Mouse (Mus musculus) large intestine, adult 2 months (tissue): ENCODE measurements around the gene Srl. TPM values are rescaled to one million over a fixed set of nuclear protein-coding genes. Genes with fewer than 3 reads are reported as not detected.

Experiments used
- DNase-seq: peaks from one replicate; pipeline ENCODE4 v3.0.0-alpha.2; 2012; ENCODE audit warnings: low read depth, low spot score
- WGBS: fragments of 180-500 bp; shearing (Covaris S2); methylation state at CpG from one replicate; pipeline ENCODE4 v1.1.7; 2018; 5-methylcytosine and 5-hydroxymethylcytosine counted together
- polyA plus RNA-seq: library from polyadenylated mRNA; depleted of rRNA; stranded (reverse); fragments of >200 nt; gene quantifications from 2 replicates; pipeline ENCODE4 v1.2.3, GENCODE M21; 2012; rRNA removed

The Srl gene
- polyA plus RNA-seq, 1 experiment, result 3.3 TPM

DNA sequence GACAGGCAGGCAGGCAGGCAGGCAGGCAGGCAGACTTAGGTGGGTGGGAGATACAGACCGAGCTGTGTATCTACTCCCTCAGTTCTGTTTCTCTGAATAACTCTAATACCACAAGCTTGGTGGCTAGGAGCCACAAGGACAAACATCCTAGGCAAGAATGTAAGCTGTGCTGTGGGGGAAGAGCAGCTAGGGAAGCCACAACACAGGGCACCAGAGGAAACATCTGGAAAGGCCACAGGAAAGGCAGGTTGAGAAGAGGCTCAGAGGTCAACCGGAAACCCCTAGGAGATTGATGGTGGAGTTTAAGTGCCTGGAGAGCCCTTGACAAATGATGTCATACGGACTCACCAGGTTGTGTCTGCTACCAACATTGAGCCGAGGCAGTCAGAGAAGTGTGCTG lies 104.9 kb downstream of the Srl start:
- WGBS, result 71% methylated on average over 4 of the region's 4 CpGs
- DNase-seq, result no peak

GRCm38 (mm10) chr16:4435371-4435770 lies 106.2 kb downstream of the Srl start:
- DNase-seq, result no peak
- 96% methylated on average over 2 of the region's 2 CpGs for WGBS

- no peak for DNase-seq
- 77% methylated on average over 4 of the region's 4 CpGs for WGBS
These were observed 109.8 kb downstream of the Srl start for GRCm38 (mm10) chr16:4431841-4432240.

DNA sequence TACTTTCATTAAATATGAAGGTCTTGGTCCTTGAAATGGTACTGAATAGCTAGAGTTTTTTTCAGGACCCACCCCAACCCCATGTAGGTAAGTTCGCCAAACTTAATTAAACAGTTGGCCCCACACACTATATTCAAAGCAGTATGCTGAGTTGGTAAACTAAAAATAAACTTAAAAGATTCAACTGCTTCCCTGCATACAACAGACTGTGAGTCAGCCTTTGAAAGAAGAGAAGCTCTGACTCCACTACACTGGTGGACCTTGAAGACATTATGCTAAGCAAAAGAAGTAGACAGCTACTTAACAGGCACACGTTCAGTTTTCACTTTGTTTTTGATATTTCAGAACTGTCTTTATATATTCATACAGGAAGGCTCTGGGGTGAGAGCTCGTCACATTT lies 110.6 kb downstream of the Srl start:
- no peak for DNase-seq
- 89% methylated on average over 3 of the region's 3 CpGs for WGBS

- 84% methylated on average over 5 of the region's 5 CpGs for WGBS
- no peak for DNase-seq
These were observed 111.4 kb downstream of the Srl start for GRCm38 (mm10) chr16:4430232-4430631.

Other genes with a start within 250 kb of the Srl start
- gene Adcy9, start 121.3 kb downstream of the Srl start, polyA plus RNA-seq, result 5.5 and 12.5 TPM in 2 replicates
- gene Tfap4, start 18.0 kb upstream of the Srl start, polyA plus RNA-seq, result 11.1 and 13.2 TPM in 2 replicates
- gene Glis2, start 52.9 kb upstream of the Srl start, polyA plus RNA-seq, result 8.1 TPM in 2 replicates
- 12.2 and 16.5 TPM in 2 replicates for gene Pam16, start 83.2 kb upstream of the Srl start, polyA plus RNA-seq
- 5.3 and 5.5 TPM in 2 replicates for gene Vasn, start 98.1 kb upstream of the Srl start, polyA plus RNA-seq
- 31.3 and 35.5 TPM in 2 replicates for gene Dnaja3, start 98.2 kb upstream of the Srl start, polyA plus RNA-seq
- 42.9 and 73.6 TPM in 2 replicates for gene Coro7, start 138.0 kb upstream of the Srl start, polyA plus RNA-seq
- 8.0 and 12.7 TPM in 2 replicates for gene Nmral1, start 177.5 kb upstream of the Srl start, polyA plus RNA-seq
- 27.8 and 34.5 TPM in 2 replicates for gene Hmox2, start 184.5 kb upstream of the Srl start, polyA plus RNA-seq
- 29.6 and 56.2 TPM in 2 replicates for gene Cdip1, start 248.5 kb upstream of the Srl start, polyA plus RNA-seq